Mouse (Mus musculus): ENCODE measurements around the gene Pum3.

- TF ChIP-seq POLR2A (IDR thresholded peaks at IDR 0.05; ENCODE audit: low read depth, low read length) (no peak), TCF12 (IDR thresholded peaks at IDR 0.05; ENCODE audit: low read depth, low read length) (no peak), CTCF (conservative IDR thresholded peaks at IDR 0.05 in 1 of 2, IDR thresholded peaks at IDR 0.05 in 1 of 2; ENCODE audit: low read depth in 2 of 2, low read length in 2 of 2) (no peak), ZMIZ1 (IDR thresholded peaks at IDR 0.05; ENCODE audit: low read depth, low read length) (no peak), ZNF384 (IDR thresholded peaks at IDR 0.05; ENCODE audit: low read depth, low read length) (no peak), EP300 (IDR thresholded peaks at IDR 0.05; ENCODE audit: low read length) (no peak), MAFK (IDR thresholded peaks at IDR 0.05; ENCODE audit: insufficient replicate concordance, low read length) (no peak), ELF1 (IDR thresholded peaks at IDR 0.05; ENCODE audit: low read depth, low read length) (no peak), MAX (IDR thresholded peaks at IDR 0.05; ENCODE audit: low read length) (no peak), MAZ (IDR thresholded peaks at IDR 0.05; ENCODE audit: low read depth, low read length) (no peak), NRF1 (IDR thresholded peaks at IDR 0.05; ENCODE audit: low read depth, low read length) (no peak), MYC (IDR thresholded peaks at IDR 0.05; ENCODE audit: low read depth, low read length) (no peak), POLR2AphosphoS2 (IDR thresholded peaks at IDR 0.05; ENCODE audit: low read depth, low read length) (no peak)
These were observed 19.8 kb downstream of the Pum3 start for GRCm38 (mm10) chr19:27409782-27410181.

All from CH12.LX (cell line).